Mouse (Mus musculus) ovary, postnatal 14 days (tissue): ENCODE results near the gene Inhbc.

ENCODE experiments used
- DNase-seq: peaks from one replicate; pipeline ENCODE4 v3.0.0; 2022; ENCODE audit warnings: low spot score

Gene Inhbc

DNA sequence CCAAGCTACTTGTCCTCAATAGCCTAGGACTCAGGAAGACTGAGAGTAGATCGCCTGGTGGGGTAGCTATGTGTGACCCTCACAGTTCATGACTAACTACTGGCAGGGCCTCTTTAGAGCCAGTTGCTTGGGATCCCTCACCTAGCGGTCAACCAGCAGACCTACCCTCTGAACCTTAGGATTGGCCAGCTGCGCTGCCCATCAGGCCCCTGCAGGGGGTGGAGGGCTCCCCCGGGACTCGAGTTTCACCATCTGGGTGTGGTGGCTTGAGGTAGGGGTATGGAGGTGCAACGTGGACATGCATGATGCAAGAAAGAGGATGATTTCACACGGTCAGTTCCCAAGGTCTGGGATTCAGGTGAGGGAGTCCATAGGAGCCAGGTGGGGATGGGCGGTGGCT is 18.5 kb downstream of the Inhbc start:
- DNase-seq = no peak

- no peak for DNase-seq
Measured at GRCm38 (mm10) chr10:127351285-127351595, 19.0 kb downstream of the Inhbc start.

- DNase-seq = peak; percentile 62
Measured at GRCm38 (mm10) chr10:127350594-127351284, 19.5 kb downstream of the Inhbc start.

- DNase-seq = no peak
Measured at GRCm38 (mm10) chr10:127349810-127350209, 20.4 kb downstream of the Inhbc start.

- no peak for DNase-seq
Measured at GRCm38 (mm10) chr10:127348957-127349356, 21.3 kb downstream of the Inhbc start.

GRCm38 (mm10) chr10:127346173-127346572 is 24.1 kb downstream of the Inhbc start:
- no peak for DNase-seq

DNA sequence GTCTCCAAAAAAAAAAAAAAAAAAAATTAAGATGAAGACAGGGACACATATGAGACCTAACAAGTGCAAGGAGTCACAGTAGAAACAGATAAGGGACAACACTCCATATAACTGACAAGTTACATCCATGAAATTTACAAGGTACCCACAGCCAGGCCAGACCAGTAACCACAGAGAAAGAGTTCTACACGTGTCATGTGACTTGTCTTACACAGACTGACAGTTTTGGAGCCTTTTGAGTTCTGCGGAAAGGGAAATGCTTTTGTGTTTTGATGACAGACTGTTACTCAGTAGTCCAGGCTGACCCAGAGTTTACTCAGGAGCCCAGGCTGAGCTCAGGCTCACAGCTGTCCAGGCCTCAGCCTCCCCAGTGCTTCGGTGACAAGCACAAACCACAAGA is 27.2 kb downstream of the Inhbc start:
- DNase-seq = no peak

- peak; percentile 87 for DNase-seq
Measured at GRCm38 (mm10) chr10:127341891-127342639, 28.2 kb downstream of the Inhbc start, which contains the start of gene Gli1. TSS of gene Gli1 (minus strand) at chr10:127341974.

DNA sequence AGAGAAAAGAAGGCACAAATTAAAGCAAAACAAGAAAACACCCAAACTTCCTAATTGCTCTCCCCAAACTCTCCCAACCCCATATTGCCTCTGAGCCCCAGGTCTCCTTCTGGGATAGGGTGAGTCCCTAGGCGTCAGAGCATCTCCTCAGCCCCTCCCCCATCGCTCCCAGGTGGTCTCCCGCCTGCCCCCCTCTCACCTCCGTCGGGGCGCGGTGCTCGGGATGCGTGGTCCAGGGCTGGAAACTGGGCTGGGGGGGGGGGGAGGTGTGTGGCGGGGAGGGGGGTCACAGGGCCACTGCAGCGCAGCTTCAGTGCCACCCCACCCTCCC is 28.9 kb downstream of the Inhbc start:
- DNase-seq = no peak

DNA sequence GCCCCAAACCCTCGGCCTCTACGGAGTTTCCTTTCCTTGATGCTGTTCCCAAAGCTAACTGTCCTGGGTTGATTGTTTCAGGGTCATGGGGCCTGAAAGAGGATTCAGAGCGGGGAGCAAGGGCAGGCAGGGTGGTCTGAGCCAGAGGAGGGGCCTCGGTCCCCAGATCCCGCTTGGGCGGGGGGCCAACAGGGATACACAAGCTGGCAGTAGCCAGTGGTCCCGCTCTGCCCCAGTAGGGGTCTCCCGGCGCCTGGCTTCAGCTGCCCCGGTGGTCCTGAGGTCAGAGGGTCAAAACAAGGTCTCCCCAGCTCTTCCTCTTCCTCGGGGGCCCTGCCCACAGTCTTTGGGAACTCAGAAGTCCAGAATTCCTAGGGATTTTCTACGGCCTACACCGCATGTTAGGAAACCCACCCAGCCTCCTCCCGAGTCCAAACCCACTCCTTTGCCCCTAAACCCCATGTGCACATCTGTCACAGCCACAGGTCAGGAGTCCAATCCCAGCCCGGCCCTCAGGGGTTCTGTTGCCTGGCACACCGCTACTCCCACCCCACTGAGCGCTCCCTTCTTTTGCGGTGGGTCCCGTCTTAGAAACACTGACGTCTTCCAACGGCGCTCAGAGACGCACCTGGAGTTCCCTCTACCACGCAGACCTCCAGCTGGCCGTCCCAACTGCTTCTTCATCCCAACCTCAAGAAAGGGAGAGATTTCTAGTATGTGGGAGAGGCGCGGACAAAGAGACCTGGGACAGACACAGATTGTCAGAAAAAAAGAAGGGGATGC is 29.5 kb downstream of the Inhbc start:
- no peak for DNase-seq

DNA sequence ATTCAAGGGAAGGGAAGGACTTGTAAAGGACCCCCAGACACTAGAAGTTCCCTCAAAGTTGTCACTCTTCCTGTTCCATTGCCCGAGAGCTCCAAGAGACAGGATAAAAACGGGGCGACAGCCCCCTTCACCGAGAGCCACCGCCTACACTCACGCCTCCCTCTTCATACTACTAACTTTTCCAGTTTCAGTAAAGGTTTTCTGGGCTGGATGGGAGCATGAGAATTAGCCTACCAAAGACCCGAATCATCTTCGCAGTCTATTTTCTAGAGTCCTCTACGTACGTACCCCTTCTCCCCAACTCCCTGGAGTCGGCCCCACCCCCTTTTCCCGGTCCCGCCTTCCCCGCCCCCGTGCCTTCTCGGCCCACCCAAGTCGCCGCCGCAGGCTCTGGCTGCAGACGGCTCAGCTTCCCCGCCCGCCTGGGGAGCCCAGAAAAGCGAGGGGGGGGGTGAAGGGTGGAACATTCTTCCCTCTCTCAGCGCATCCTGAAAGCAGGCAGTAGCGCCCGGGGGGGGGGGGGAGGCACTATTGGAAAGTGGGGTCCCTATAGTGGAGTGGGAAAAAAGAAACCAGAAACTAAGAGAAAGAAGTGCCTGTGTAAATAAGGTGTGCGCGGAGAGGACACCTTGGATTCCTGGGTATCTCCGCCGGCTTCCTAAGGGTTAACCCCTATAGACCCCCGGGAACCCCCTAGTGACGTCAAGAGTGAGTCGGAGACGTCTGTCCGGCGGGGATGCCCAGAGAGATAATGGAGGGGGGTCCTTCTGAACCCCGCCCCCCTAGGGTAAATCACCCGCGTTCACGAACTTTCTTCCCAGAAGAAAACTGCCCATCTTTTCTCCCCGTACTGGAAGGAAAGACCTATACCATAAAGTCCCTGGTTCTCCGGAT is 30.3 kb downstream of the Inhbc start:
- DNase-seq = no peak

DNA sequence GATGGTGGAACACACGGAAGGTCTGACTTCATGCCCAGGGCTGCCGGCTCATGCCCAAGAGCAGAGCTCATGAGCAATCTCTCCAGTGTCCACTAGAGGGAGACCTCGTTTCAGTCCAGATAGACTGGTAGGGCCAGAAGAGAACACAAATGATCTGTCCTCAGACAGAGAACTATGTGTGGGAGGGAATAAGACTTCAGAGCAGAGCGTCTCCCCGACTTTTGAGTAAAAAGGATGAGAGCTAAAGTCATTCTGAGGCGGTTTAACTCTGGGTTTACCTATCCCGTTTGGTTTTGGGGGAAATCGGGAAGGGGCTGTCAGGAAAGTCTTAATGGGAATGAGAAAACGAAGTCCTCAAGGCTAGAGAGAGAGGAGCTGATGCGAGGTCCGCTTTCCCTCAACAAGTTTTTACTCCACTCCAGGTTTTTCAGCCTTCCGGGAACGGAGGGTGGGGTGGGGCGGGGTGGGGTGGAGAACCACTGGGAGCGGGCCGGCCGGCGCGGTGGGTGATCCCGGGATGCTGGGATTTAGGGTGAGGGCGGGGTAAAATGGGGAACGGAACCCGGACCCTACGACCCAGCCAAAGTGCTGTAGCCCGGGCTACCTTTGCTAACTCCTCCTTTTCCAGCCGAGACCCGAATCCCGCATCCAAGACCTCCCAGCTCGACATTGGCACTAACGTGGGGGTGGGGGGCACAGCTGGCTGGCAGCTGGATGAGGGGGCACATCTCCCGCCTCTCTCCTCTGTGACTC is 31.1 kb downstream of the Inhbc start:
- peak; percentile 89 for DNase-seq

DNA sequence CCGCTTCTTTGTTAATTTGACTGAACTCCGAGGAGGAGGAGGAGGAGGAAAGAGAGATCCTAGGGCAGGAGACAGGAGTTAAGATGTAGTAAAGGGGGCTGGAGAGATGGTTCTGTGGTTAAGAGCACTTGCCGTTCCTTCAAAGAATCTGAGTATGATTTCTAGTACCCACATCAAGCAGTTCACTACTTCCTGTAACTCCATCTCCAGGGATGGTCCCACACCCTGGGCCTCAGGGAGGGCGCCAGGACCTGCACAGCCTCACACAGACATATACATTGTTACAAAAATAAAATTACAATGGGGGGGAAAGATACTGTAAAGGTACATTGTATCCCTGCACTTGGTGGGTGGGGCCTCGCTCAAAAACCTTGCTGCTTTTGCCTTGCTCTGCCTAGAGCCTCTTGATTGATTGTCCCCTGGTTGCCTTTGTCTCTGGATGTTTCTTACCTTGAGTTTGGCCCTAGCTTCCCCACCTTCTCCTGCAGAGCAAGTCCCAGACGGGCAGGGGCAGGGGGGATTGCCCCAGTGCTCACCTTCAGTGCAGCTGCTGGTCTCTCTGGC is 32.6 kb downstream of the Inhbc start:
- DNase-seq = no peak

GRCm38 (mm10) chr10:127336952-127337351 is 33.3 kb downstream of the Inhbc start:
- DNase-seq = no peak

- DNase-seq = no peak
Measured at GRCm38 (mm10) chr10:127335271-127335670, 35.0 kb downstream of the Inhbc start.

- no peak for DNase-seq
Measured at GRCm38 (mm10) chr10:127333152-127333551, 37.1 kb downstream of the Inhbc start.

- no peak for DNase-seq
Measured at GRCm38 (mm10) chr10:127332211-127332874, 37.9 kb downstream of the Inhbc start.

DNA sequence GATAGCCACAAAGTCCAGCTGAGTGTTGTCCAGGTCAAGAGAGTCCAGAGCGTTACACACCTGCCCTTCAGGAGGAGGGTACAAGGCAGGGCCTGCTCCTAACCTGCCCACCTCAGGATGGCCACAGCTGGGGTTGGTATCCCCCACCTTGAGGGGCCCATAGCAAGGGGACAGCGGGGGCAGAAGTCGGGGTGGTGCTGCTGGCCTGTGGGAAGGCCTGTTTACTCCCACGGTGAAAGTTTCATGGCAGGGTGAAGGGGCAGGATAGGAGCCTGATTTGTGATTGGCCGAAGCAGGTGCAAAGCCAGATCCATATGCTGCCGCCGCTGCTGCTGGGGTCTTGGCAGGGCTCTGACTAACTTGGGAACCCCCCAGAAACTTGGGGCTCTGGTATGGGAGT is 40.0 kb downstream of the Inhbc start:
- DNase-seq = no peak

DNA sequence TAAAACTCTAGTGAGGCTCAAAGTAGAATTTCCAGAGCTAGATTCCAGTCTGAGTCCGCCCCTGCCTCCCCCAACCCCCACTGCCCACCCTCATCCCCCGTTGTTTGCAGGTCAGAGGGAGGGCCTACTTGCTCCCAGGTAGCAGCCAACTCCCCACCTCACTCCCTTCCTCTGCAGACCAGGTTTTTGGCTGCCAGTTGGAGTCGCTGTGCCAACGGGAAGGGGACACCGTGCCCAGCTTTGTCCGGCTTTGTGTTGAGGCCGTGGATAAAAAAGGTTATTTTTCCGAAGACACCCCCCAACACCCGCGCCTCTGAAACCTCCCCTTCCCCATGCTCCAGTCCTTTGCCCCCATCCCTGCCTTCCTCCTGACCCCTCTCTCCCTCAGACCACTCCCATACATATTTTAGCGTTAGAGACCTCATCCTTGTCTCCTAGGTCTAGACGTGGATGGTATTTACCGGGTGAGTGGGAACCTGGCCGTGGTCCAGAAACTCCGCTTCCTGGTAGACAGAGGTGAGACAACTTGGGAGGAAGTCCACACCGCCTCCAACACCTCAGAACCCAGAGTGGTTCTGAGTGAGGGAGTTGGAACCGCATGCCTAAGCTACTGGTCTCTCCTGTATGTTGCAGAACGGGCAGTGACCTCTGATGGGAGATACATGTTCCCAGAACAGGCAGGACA is 42.6 kb downstream of the Inhbc start:
- no peak for DNase-seq

DNA sequence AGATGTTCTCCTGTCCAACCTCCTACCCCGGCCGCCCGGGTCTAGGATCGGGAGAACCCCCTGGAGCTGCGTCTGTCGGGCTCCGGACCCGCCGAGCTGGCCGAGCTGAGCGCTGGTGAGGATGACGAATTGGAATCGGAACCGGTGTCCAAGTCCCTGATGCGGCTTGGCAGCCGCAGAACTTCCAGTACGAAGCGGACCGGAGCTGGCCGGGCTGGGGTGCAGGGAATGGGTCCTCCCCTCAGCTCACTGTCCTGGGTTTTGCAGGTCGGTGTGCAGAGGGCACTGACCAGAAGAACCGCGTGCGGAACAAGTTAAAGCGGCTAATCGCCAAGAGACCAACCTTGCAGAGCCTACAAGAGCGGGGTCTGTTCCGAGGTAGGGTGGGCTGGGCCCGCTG is 43.4 kb downstream of the Inhbc start:
- DNase-seq = no peak
